Mouse (Mus musculus): ENCODE data around the gene Zfp91. TPM values are rescaled to one million over a fixed set of nuclear protein-coding genes. Genes with fewer than 3 reads are reported as not detected.
A peak's percentile ranks its signal among the peaks of the same experiment; 100 is the strongest.

Gene Zfp91
- total and polyA plus RNA-seq, 3 experiments, result 19.3 to 46.4 (median 44.8) TPM

DNA sequence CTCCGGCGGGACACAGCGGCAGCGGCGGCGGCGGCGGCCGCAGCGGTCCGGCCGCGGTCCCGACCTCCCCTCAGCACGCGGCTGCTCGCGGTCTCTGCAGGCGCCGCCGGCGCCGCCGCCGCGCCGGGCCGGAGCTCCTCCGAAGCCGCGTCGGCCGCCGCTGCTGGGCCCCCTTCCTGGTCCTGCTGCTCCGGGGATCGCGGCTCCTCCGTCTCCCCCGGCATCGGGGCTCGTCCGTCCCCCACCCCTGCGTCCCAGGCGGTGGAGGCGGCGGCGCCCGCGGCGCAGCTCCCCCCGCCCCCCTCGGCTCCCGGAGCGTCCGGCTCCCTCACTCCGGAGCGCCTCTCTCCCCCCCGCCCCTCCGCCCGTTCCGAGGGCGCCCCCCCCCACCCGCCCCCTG is 816 bp downstream of the Zfp91 start:
- Histone ChIP-seq H3K9me3 (replicated peaks; ENCODE audit: low read length) (no peaks in the 10 kb centered on the region), H3K79me2 (replicated peaks; ENCODE audit: control insufficient read depth, extremely low read depth, insufficient read depth, poor library complexity, severe bottlenecking) (peaks cover 21% of the 10 kb centered on the region), H3K4me2 (ENCODE audit: insufficient read depth, low read depth, poor library complexity, severe bottlenecking) (no peak overlapping the region), H3K9ac (ENCODE audit: insufficient read depth, low read depth) (peak overlapping the region; percentile 94), H3K36me3 (replicated peaks in 1 of 2; ENCODE audit: control insufficient read depth in 1 of 2, insufficient read depth in 1 of 2, low read length in 1 of 2) (no peaks in the 10 kb centered on the region), H3K4me1 (ENCODE audit: control insufficient read depth in 1 of 2, insufficient read depth in 2 of 2) (peaks cover 0 to 9% of the 10 kb centered on the region in 2 experiments; a peak in 1 of 4 replicates), H3K4me3 (replicated peaks in 1 of 3; ENCODE audit: low read depth in 2 of 3, low read length in 2 of 3, poor library complexity in 1 of 3) (peak overlapping the region; percentile 67 to 96 (median 77)), H3K27ac (ENCODE audit: insufficient read depth, low read depth) (peak overlapping the region; percentile 88), H3K27me3 (replicated peaks) (no peaks in the 10 kb centered on the region)
- dilution Hi-C loops (cut with MboI; ENCODE audit: extremely low pct_ligation_motif_present, extremely low pct_unique_long_range_greater_than_20kb, low sequenced_read_pairs) (no loop called here), in situ Hi-C loops (cut with MboI; ENCODE audit: low pct_ligation_motif_present, low pct_unique_long_range_greater_than_20kb, low sequenced_read_pairs) (no loop called here)
- TF ChIP-seq NELFE (IDR thresholded peaks at IDR 0.05; ENCODE audit: low read depth, low read length) (no peak), CHD2 (IDR thresholded peaks at IDR 0.05; ENCODE audit: low read length) (no peak), EP300 (IDR thresholded peaks at IDR 0.05; ENCODE audit: low read length) (no peak), UBTF (IDR thresholded peaks at IDR 0.05; ENCODE audit: low read depth, low read length) (no peak), ZMIZ1 (IDR thresholded peaks at IDR 0.05; ENCODE audit: low read depth, low read length) (peak; percentile 27; the same call in 1 of the 2 replicates), ELF1 (IDR thresholded peaks at IDR 0.05; ENCODE audit: low read depth, low read length) (no peak), JUND (conservative IDR thresholded peaks at IDR 0.05; ENCODE audit: low read depth, low read length) (no peak), NRF1 (IDR thresholded peaks at IDR 0.05; ENCODE audit: low read depth, low read length) (0 out of 2 replicates have a peak, but pooled peaks have one; percentile 5), CTCF (conservative IDR thresholded peaks at IDR 0.05 in 1 of 2, IDR thresholded peaks at IDR 0.05 in 1 of 2; ENCODE audit: low read depth in 2 of 2, low read length in 2 of 2) (no peak)
- no peak for DNase-seq (ENCODE audit: extremely low read depth)

DNA sequence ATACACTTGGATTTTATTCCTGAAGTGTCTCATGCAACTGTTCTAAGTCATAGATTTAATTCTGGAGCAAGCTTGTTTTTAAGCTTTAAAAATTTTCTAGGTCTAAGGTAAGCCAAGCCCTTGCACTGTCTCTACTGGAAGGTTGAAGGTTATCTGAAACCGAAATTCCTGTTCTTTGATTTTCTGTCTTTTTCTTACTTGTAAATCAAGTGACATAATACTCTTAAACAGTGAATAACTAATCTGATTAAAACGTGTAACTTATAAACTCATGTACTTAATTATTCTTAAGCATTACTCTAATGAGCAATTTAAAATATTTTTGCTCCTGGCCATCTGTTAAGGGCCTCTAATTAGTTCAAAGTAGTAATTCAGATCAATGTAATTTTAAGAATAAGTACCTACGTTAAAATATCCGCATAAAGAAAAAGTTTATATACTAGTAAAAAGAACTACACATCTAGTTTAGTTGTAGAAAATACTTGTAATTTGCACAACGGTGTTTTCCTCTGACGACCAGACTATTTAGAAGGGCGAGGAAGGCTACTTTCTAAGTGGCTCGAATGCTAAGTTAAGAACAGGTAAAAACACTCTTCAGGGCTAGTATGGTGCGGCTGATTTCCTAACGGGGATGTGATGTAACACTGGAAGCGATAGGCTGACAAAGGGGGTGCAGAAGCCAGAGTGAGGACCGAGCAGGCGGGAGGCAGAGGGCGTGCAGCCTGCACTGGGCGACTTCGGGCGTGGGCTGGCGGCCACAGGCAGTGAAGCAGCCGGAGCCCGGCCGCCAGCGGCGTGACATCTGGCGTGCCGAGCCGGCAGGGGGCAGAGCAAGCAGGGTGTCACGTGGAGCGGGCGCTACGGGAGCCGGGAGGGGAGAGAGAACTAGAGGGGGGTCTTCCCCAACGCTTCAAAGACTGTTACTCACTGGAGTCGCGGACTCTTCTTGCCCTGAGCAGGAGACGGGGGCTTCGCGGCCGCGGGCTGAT is 1.6 kb downstream of the Zfp91 start:
- peak overlapping the region; percentile 67 to 96 (median 77) for H3K4me3 ChIP-seq (replicated peaks in 1 of 3; ENCODE audit: low read depth in 2 of 3, low read length in 2 of 3, poor library complexity in 1 of 3)
- dilution Hi-C loops (cut with MboI; ENCODE audit: extremely low pct_ligation_motif_present, extremely low pct_unique_long_range_greater_than_20kb, low sequenced_read_pairs), result no loop called here
- peak overlapping the region; percentile 33; the same call in 1 of the 2 replicates for H3K4me2 ChIP-seq (ENCODE audit: insufficient read depth, low read depth, poor library complexity, severe bottlenecking)
- H3K9ac ChIP-seq (ENCODE audit: insufficient read depth, low read depth), result peak overlapping the region; percentile 94
- peak overlapping the region; percentile 88 for H3K27ac ChIP-seq (ENCODE audit: insufficient read depth, low read depth)
- peak; percentile 83 for DNase-seq (ENCODE audit: extremely low read depth)
- peaks cover 23% of the 10 kb centered on the region for H3K79me2 ChIP-seq (replicated peaks; ENCODE audit: control insufficient read depth, extremely low read depth, insufficient read depth, poor library complexity, severe bottlenecking)
- H3K36me3 ChIP-seq (replicated peaks in 1 of 2; ENCODE audit: control insufficient read depth in 1 of 2, insufficient read depth in 1 of 2, low read length in 1 of 2), result peaks cover 0 to 2% of the 10 kb centered on the region in 2 experiments
- no peaks in the 10 kb centered on the region for H3K9me3 ChIP-seq (replicated peaks; ENCODE audit: low read length)
- in situ Hi-C loops (cut with MboI; ENCODE audit: low pct_ligation_motif_present, low pct_unique_long_range_greater_than_20kb, low sequenced_read_pairs), result no loop called here
- H3K4me1 ChIP-seq (ENCODE audit: control insufficient read depth in 1 of 2, insufficient read depth in 2 of 2), result peaks cover 0 to 13% of the 10 kb centered on the region in 2 experiments; a peak in 1 of 4 replicates
- H3K27me3 ChIP-seq (replicated peaks), result no peaks in the 10 kb centered on the region
- TF ChIP-seq SIN3A (IDR thresholded peaks at IDR 0.05; ENCODE audit: low read length) (peak; percentile 95), SMC3 (IDR thresholded peaks at IDR 0.05; ENCODE audit: low read depth, low read length) (peak; percentile 43), NRF1 (IDR thresholded peaks at IDR 0.05; ENCODE audit: low read depth, low read length) (0 out of 2 replicates have a peak, but pooled peaks have one; percentile 13), TBP (conservative IDR thresholded peaks at IDR 0.05; ENCODE audit: low read depth, low read length) (no peak), ZKSCAN1 (IDR thresholded peaks at IDR 0.05; ENCODE audit: borderline replicate concordance, low read depth, low read length) (no peak), E2F4 (IDR thresholded peaks at IDR 0.05; ENCODE audit: insufficient replicate concordance, low read depth, low read length) (no peak), ZMIZ1 (IDR thresholded peaks at IDR 0.05; ENCODE audit: low read depth, low read length) (no peak), NELFE (IDR thresholded peaks at IDR 0.05; ENCODE audit: low read depth, low read length) (no peak), IRF4 (IDR thresholded peaks at IDR 0.05; ENCODE audit: low read depth, low read length) (peak; percentile 46; the same call in 1 of the 2 replicates), RAD21 (IDR thresholded peaks at IDR 0.05; ENCODE audit: low read depth, low read length) (no peak), BHLHE40 (IDR thresholded peaks at IDR 0.05; ENCODE audit: low read depth, low read length) (peak; percentile 95), ZNF384 (IDR thresholded peaks at IDR 0.05; ENCODE audit: low read depth, low read length) (no peak), USF1 (IDR thresholded peaks at IDR 0.05; ENCODE audit: low read depth, low read length) (peak; percentile 95), ZC3H11A (IDR thresholded peaks at IDR 0.05; ENCODE audit: low read depth, low read length) (no peak), MAX (IDR thresholded peaks at IDR 0.05; ENCODE audit: low read length) (peak; percentile 96), HCFC1 (IDR thresholded peaks at IDR 0.05; ENCODE audit: low read depth, low read length) (peak; percentile 76), JUN (IDR thresholded peaks at IDR 0.05; ENCODE audit: insufficient read depth, low read depth, low read length) (no peak), GABPA (IDR thresholded peaks at IDR 0.05; ENCODE audit: insufficient replicate concordance, low read depth, low read length) (no peak), POLR2A (IDR thresholded peaks at IDR 0.05; ENCODE audit: low read depth, low read length) (peak; percentile 65), CHD2 (IDR thresholded peaks at IDR 0.05; ENCODE audit: low read length) (no peak), MXI1 (IDR thresholded peaks at IDR 0.05; ENCODE audit: low read depth, low read length) (peak; percentile 98), TCF12 (IDR thresholded peaks at IDR 0.05; ENCODE audit: low read depth, low read length) (peak; percentile 62; the same call in 1 of the 2 replicates), ELF1 (IDR thresholded peaks at IDR 0.05; ENCODE audit: low read depth, low read length) (no peak), RCOR1 (conservative IDR thresholded peaks at IDR 0.05; ENCODE audit: low read depth, low read length) (no peak), CHD1 (IDR thresholded peaks at IDR 0.05; ENCODE audit: low read depth, low read length) (peak; percentile 95), UBTF (IDR thresholded peaks at IDR 0.05; ENCODE audit: low read depth, low read length) (peak; percentile 95)
